Mouse (Mus musculus): ENCODE results near the gene Mybbp1a.
"Not testable (repeated sequence)": the region's sequence is repeated elsewhere in the genome, so short reads cannot be mapped to it uniquely, and the experiment has no call there.

The Mybbp1a gene

DNA sequence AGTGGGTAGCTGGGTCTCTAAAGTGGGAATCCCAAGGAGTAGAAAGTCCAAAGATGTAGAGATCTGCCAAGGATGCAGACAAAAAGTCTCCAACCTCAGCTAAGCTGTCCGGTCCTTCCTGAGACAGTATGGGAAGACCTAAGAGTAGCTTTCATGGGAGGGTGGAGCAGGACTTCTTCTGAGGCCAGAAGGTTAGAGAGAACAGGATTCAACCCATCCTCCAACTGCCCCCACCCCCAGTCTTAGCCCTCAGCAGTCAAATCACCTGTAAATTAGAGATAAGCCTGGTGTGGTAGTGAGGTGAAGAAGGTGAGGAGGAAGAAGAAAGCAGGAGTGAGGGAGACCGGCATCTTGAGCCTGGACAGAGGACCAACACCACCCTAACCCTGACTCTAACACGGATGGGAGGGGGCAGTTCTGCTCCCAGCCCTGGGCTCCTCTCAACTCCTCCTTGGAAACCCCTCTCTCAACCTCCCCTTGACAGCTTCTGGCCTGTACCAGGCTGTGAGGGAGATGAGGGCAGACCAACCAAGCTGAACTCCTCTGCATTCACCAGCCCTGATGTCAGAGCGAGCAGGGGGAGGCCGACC is 27.5 kb upstream of the Mybbp1a start:
- no peak for DNase-seq

DNA sequence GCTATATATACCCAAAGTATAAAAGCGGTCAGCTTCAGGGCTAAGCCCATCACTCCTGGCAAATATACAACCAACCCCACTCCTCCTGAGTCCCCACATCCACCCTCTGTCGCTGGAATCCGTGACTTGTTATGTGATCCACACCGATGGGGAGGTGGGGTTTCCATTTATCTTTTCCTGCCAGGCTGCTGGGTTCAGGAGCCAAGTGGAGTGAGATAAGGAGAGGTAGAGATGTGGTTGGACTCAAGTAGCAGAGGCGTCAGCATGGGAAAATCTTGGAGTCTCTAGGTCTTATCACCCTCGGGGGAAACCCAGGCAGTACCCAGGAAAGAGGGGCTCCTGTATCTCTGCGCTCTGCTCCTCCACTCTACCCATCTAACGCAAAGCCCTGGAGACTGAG is 26.0 kb upstream of the Mybbp1a start:
- DNase-seq = no peak

DNA sequence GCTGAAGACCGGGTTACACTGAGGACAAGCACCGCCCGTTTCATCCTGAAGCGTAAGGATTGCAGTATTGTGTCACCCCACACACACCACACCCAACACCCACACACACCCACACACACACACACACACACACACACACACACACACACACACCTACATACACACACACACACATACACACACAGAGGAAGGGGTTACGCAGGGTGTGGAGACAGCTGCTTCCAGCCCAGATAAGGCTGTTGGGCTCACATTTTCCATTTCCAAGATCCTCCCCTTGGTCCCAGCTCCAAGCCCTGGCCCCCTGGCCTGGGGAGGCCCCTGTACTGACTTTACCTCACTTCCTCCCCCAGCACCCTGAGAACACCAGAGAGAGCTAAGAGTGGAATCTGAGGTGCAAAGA is 24.5 kb upstream of the Mybbp1a start:
- no peak for DNase-seq

DNA sequence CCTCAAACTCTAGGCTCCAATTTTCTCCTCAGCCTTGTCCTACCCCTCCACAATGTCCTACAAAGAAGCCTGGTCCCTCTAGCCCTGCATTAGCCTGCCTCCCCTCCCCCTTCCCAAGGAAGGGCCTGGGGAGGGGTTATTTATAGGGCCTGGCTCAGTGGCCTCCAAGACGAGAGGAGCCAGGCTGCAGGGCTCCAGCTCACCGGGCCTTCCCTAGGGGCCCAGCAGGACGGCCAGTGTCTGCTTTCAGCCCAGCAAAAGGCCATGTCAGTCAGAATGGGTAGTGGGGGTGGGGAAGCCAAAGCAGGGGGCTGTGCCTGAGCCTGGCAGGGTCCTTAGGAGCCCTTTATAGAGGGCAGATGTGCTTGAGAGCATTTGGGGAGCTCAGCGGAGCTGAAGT is 23.8 kb upstream of the Mybbp1a start:
- no peak for DNase-seq

DNA sequence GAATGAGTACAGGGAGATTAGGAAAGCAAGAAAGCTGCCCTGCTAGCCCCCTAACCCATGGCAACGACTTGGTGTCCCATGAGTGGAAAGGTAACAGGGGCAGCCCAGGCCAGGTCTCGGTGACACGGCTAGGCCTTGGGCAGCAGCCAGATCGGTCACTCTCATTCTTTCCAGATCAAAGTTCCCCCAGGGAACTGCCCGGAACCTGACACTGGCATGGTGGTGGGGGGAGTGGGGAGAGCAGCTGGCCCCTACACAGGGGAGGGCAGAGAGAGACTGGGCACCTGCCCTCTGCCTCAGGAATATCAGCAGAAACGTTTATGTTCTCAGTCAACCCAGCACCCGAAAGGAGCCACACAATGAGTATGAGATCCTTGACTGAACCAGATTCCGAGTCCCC is 22.9 kb upstream of the Mybbp1a start:
- no peak for DNase-seq

DNA sequence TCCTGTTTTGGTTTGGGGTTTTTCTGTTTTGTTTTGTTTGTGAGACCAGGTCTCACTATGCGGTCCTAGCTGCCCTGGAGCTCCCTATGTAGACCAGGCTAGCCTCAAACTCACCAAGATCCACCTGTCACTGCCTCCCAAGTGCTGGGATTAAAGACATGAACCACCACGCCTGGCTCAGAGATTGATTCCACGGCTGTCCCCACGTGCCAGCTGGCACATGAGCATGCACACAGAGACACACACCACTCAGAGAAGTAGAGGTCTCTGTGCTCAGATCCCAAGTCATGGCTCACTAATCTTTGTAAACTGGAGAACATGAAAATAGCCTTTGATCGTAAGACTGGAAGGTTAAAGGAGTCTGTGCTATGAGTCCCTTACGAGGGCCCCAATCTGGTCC is 22.1 kb upstream of the Mybbp1a start:
- no peak for DNase-seq

DNA sequence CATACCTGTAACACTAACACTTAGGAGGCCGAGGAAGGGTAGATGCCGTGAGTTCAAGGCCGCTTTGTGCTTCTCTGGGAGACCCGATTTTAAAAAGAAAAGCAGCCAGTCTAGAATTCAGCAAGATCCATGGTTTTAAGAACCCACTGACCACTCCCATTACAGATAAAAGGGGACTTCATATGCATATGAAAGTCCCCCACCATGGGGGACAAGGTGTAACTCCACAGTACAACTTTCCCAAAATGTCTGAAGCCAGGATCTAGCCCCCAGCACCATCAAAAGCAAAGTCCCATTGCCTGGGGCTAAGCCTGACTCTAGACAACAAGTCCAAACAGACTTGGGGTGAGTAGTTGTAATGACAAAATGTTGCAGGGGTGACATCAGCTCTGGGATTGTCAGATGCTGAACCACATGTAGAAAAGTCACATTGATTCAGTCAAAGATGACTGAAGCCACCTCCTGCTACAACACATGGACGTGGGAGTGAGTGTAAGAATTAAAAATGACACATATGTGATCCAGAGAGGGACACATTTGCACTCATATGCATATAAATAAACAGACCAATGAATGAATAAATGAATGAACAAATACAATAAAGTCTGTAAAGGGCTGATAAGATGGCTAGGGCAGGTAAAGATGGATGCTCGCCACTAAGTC is 20.6 kb upstream of the Mybbp1a start:
- no peak for DNase-seq

DNA sequence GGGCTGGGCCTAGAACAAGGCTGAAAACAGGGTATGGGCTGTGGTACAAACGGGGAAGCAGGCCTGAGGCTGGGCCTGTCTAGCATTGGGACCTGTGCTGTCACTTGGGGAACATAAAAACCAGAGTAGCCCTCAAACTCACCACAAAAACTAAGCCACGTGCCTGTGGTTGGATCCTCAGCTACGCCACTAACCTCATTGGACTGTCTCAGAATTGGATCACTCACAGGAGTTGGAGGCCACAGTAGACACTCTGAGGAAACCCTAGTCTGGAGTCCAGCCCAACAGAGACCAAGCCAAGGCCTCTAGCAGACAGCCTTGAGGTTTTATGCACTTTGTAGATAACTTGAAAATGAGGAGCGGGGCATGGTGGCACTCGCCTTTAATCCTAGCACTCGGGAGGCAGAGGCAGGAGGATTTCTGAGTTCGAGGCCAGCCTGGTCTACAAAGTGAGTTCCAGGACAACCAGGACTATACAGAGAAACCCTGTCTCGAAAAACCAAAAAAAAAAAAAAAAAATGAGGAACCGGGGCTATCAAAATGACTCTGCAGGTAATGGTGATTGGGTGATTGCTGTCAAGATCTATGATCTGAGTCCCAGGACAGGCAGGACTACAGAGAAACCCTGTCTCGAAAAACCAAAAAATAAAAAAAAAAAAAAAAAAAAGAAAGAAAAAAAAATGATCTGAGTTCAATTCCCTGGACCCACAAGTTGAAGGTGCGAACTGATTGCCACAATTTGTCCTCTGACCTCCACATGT is 19.5 kb upstream of the Mybbp1a start:
- no peak for DNase-seq

DNA sequence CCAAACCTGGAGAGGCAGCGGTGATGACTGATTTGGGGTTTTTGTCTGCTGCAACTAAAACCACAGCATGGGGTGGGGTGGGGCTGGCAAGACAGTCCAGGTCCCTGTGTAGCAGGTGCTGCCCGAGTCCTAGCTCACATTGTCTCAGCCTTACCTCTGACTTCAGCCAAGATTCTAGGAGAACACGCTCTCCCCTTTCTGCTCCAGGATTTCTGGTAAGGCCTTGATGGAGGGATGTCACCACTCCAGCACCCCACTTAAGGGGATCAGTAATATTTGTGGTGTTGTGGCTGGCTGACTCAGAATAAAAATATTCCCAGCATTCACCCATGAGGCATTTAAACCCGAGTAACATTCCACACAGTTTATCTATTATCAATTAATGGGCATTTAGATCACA is 17.5 kb upstream of the Mybbp1a start:
- no peak for DNase-seq

DNA sequence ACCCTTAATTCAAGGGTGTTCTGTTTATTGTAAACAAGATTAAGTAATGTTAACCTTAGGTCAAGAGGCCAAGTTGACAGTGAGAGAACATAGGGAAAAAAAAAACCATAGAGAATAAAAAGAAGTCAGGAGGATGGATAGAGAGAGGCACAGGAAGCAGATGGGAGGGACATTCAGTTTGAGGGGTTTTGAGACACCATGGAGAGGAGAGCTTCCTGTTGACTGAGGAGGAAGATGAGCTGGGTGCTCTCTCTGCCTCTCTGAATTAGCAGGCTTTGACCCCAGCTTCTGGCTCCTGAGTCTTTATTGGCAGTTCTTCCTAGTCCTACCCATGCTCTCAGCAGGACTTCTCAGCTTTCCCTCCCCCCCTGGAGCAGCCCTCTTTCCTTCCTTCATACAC is 16.0 kb upstream of the Mybbp1a start:
- DNase-seq = no peak

DNA sequence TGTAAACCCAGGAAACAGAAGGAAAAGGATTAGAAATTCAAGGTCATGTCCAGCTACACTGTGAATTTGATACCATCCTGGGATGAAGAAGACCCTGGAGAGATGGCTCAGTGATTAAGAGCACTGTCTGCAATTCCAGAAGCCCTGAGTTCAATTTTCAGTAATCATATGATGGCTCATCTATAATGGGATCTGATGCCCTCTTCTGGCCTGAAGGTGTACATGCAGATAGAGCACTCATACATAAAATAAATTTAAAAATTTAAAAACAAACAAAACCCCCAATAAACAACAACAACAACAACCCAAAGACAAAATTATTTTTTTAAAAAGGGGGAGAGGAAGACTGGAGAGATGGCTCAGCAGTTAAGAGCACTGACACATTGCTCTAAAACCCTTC is 14.3 kb upstream of the Mybbp1a start:
- DNase-seq = no peak

DNA sequence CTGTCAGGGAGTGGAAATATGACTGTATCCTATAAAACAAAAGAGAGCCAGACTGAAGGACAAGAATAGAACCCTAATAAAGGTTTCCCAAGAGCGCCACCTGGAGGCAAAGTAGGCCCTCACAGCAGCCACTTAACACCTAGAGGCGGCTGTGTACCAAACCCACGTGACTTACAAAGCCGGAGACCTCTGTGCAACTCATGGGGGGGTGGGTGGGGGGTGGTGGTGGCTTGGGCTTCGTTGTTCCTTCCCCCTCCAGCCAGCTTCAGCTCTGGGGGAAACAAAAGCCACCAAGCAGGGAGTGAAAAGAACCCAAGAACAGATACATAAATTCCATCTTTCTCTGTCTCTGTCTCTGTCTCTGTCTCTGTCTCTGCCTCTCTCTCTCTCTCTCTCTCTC is 12.5 kb upstream of the Mybbp1a start:
- DNase-seq = peak; percentile 60

DNA sequence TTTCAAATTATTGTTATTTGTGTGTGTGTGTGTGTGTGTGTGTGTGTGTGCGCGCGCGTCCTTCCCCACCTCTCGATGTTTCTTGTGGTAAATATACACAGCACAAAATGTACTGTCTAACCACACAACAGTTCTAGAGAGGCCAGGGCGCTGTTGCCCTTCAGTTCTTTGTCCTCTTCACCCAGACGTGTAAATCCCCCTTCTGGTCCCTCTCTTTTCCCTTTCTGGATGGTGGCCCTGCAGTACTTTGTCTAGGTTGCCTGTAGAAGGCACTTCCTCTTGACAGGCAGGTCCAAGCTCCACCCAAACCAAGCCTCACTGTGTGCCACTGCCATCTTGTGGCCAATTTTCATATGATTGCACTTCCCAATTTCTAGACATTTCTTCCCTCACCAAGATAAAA is 11.9 kb upstream of the Mybbp1a start:
- peak; percentile 77 for DNase-seq

DNA sequence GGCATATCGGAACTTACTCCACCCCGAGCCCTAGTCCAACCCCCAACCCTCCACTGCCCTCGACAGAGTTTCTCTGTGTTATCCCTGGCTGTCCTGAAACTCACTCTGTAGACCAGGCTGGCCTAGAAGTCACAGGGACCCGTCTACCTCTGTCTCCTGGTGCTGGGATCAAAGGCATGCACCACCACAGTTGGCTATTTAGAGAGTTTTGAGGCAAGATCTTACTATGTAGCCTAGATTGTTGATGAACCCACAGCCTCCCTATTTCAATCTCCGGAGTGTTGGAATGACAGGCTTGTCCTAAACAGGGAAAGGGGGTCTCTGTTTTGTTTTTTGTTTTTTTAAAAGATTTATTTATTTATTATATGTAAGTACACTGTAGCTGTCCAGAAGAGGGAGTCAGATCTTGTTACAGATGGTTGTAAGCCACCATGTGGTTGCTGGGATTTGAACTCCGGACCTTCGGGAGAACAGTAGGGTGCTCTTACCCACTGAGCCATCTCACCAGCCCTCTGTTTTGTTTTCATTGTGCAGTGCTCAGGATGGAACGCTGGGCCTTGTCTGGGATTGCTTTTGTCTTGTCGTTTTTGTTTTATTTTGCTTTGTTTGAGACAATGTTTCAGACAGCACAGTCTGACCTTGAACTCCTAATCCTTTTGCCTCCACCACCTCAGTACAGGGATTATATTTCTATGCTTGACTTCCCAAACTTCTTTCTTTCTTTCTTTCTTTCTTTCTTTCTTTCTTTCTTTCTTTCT is 10.7 kb upstream of the Mybbp1a start:
- DNase-seq = not testable (repeated sequence)

DNA sequence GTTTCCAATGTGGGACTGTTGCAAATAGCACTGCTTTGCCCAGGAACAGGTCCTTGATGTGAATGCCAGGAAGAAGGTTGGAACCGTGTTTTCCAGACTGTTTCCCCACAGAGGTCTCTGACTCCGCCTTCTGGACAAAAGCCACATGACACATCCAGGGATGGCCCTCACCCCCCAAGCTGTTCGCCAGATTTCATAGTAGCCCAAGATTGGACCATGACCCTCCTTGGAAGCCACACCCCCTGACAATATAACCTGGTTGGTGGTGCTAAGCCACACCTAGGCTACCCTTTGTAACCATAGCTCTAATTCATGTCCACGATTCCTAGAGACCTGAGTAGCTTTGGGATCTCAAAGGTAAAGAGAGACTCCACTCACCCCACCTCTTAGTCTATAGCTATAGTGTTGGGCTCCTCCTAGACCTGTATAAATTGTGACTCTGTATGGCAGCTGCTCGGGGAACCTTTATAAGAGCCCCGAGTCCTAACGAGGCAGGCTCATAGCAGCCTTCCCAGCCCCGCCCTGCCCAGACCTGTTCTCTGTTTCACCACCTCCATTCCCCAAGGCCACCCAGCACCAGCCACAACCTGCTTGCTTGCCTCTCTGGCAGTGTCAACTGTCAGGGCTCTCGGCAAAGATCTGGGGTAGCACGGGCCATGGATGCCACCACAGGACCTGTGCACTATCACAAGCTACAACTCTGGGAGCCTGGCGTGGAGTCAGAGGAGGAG is 6.0 kb upstream of the Mybbp1a start, which contains the start of gene Ggt6:
Gene Ggt6 (plus strand): TSS at position 564 of the 731 bp plus-strand sequence.
- DNase-seq = no peak

DNA sequence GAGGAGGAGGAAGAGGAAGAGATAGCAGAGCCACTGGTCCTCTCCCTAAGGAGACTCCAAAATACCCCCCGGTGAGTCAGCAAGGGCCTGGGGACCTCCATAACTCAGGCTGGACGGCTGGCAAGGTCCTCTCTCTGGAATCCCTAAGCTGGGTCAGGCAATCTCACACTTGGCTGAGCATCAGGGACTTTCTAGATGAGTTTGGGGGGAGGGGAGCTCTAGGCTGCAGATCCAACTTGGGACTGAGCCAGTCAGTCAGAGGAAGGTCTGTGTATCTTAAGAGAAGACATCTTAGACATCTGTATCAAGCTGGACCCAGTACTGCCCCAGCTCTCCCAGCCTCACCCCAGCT is 5.5 kb upstream of the Mybbp1a start:
- DNase-seq = no peak

DNA sequence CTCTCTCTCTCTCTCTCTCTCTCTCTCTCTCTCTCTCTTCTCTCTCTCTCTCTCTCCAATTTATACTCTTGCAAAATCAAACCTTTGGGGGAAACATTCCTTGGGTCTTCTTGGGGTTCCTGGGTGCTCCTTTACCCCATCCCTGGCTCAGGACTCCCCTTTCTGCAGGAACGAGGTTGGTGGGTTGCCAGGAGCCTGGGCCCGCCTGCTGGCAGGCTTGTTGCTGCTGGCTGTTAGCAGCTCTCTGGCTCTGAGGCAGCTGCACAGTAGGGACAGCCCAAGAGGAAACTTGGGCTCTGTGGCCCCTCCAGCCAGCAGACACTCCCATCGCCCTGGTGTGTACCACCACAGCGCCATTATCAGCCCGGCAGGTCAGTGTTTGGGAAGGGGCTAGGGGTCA is 4.9 kb upstream of the Mybbp1a start:
- no peak for DNase-seq

DNA sequence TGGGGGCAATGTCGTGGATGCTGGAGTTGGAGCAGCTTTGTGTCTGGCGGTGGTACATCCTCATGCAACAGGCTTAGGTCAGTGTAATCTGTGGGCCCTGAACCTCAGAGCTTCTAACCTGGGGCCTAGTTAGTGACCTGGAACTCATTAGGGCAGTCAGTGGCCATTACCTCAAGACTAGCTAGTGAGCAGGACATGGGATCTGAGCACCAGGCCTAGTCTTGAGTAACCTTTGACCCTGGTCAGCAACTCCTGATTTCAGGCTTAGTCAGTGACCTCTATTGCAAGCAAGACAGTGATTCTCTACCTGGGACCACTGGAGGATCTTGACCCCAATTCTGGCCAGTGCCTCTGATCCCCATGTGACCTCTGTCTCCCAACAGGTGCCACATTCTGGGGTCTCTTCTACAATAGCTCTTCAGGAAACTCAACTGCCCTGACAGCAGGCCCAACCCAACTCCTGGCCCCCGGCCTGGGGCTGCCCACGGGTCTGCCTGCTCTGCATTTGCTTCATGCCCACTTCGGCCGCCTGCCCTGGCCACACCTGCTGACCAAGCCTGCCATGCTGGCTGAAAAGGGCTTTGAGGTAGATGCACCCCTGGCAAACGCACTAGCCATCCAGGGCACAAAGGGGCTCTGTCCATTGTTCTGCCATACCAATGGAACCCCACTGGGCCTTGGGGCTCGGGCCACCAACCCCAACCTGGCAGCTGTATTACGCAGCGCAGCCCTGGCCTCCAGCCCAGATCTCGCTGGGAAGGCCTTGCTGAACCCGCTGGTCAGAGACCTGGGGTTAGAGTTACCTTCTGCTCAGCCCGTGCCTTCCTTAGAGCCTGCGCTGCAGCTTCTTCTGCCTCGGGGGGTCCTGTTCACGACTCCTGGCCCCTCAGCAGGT is 4.2 kb upstream of the Mybbp1a start:
- no peak for DNase-seq

DNA sequence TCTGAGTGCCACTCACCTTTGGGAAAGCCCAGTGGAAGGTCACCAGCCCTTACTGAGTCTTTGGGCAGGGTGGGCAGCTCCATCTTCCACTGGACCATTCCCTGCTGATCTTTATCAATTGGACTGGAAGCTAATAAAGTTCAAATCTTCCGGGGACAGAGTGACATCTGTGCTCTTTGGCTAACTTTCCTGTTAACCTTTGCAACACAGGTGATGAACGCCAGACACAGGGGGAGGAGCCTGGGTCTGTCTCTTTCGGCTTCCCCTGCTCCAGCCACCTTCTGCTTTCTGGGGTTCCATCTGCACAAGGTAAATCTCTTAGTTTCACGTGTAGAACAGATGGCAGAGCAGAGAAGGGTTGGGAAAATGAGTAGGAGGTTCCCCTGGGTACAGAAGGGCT is 2.7 kb upstream of the Mybbp1a start:
- no peak for DNase-seq

DNA sequence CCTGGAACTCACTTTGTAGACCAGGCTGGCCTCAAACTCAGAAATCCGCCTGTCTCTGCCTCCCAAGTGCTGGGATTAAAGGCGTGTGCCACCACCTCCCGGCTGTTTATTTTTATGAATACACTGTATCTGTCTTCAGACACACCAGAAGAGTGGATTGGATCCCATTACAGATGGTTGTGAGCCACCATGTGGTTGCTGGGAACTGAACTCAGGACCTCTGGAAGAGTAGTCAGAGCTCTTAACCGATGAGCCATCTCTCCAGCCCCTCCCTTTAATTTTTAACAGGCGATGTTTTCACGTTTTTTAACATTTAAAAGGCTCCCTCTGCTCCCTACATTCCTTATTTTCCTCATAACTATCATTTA is 574 bp upstream of the Mybbp1a start:
- DNase-seq = not testable (repeated sequence)

DNA sequence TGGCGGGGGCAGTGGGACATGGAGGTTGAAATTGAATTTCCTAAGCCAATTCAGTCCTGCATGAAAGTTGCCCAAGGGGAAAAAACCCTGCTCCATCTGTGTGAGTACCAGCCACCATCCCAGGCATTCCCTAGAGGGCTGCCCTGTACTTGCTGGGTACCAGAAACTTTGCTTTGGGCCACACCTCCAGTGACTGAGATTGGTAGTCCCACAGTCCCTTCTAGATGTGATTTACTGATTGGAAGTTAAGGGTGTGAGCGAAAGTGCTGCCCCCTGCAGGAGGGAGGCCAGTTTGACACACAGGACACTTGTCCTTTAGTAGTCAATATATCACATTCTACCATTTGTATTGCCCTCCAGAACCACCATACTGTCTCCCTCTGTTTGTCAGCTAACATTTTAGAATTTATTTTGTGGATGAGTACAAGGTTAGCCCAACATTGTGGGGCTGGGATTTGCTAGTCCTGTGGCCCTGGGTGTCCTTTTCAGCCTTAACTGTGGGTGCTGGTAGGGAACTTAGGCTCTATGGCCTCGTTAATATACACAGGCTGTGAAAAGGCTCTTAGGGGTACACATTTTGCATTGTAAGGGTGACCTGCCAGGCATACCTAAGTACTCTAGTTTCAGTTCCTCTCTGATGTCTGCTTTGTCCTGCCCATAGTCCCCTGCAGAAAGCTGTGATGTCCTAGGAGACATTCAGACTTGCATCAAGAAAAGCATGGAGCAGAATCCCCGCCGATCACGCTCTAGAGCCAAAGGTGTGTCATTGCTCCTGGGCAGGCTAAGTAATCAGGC is 5.4 kb downstream of the Mybbp1a start:
- no peak for DNase-seq
